Mouse (Mus musculus): ENCODE measurements at regions not wholly inside any gene's neighbourhood (a gene's known extent, or its start where the extent isn't known, plus 50 kb on each side); places are given as distances from the start of the nearest gene placed in this dataset.

GRCm38 (mm10) chr8:48915275-48915674 is 71.5 kb upstream of the Tenm3 start:
- no peak for TF ChIP-seq CTCF (IDR thresholded peaks at IDR 0.05; ENCODE audit: borderline replicate concordance, insufficient read depth, low read length)
- TF ChIP-seq POLR2A (IDR thresholded peaks at IDR 0.05; ENCODE audit: low read depth, low read length): no peak
